Mouse (Mus musculus) hindbrain, postnatal 0 days (tissue): ENCODE data around the gene Rcan2. TPM values are rescaled to one million over a fixed set of nuclear protein-coding genes. Genes with fewer than 3 reads are reported as not detected.

Experiments used
- ATAC-seq: fragments of 200-750 bp; cut with Nextera tagmentation; 2 replicates; pipeline ENCODE4 v1.8.0; 2017; ENCODE audit warnings: mild to moderate bottlenecking, moderate TSS enrichment, moderate library complexity
- DNase-seq: peaks from one replicate; pipeline ENCODE4 v3.0.0-alpha.2; 2015; ENCODE audit warnings: low spot score
- H3K27ac ChIP-seq: fragments of 300-500 bp; sonication (generic); 2 replicates; pipeline ENCODE4 v1.5.1; 2014; ENCODE audit warnings: mild to moderate bottlenecking
- H3K27me3 ChIP-seq: fragments of 300-500 bp; sonication (generic); 2 replicates; pipeline ENCODE4 v1.6.1; 2014; ENCODE audit warnings: low read length, mixed read lengths; ENCODE audit not compliant: insufficient read depth
- H3K36me3 ChIP-seq: fragments of 300-500 bp; sonication (generic); 2 replicates; pipeline ENCODE4 v1.6.1; 2014; ENCODE audit warnings: low read length, mixed read lengths; ENCODE audit not compliant: insufficient read depth
- H3K4me1 ChIP-seq: fragments of 300-500 bp; sonication (generic); 2 replicates; pipeline ENCODE4 v1.6.1; 2014; ENCODE audit warnings: antibody characterized with exemption, low read length, mixed read lengths; ENCODE audit not compliant: insufficient read depth
- H3K4me2 ChIP-seq: fragments of 300-500 bp; sonication (generic); 2 replicates; pipeline ENCODE4 v1.6.1; 2014; ENCODE audit warnings: low read depth, mild to moderate bottlenecking, low read length, moderate library complexity, mixed read lengths
- H3K4me3 ChIP-seq: fragments of 300-500 bp; sonication (generic); 2 replicates; pipeline ENCODE4 v1.5.1; 2014; ENCODE audit warnings: low read length
- H3K9ac ChIP-seq: fragments of 300-500 bp; sonication (generic); replicated peaks from 2 replicates; pipeline ENCODE4 v1.6.1; 2014; ENCODE audit warnings: mild to moderate bottlenecking, low read length, moderate library complexity, mixed read lengths
- H3K9me3 ChIP-seq: fragments of 300-500 bp; sonication (generic); 2 replicates; pipeline ENCODE4 v1.6.1; 2016; ENCODE audit warnings: low read length, mixed read lengths
- CTCF ChIP-seq: IDR thresholded peaks from 2 replicates; pipeline ENCODE4 v1.5.1; 2016; ENCODE audit warnings: antibody characterized with exemption, control low read depth, low read depth
- WGBS: fragments of 180-500 bp; shearing (Covaris S2); extraction: QIAGEN DNeasy Blood & Tissue Kit; methylation state at CpG from one replicate; pipeline ENCODE4 v1.1.7; 2014; 5-methylcytosine and 5-hydroxymethylcytosine counted together
- polyA plus RNA-seq: library from polyadenylated mRNA; unstranded; fragments of >200 nt; fragmentation: Nextera tagmentation; extraction: Ambion mirVana; gene quantifications from 2 replicates; pipeline ENCODE4 v1.2.1, GENCODE M21; 2015
- total RNA-seq: library from RNA; depleted of rRNA; stranded (reverse); fragments of >200 nt; gene quantifications from 2 replicates; pipeline ENCODE4 v1.2.3, GENCODE M21; 2014

The Rcan2 gene
- total and polyA plus RNA-seq, 2 experiments from 2014 or later = 102 to 124 TPM

GRCm38 (mm10) chr17:43791751-43792150 is 9.4 kb upstream of the Rcan2 start:
- Histone ChIP-seq H3K27ac (no peak overlapping the region), H3K36me3 (no peaks in the 10 kb centered on the region), H3K4me1 (no peaks in the 10 kb centered on the region), H3K9ac (no peak overlapping the region), H3K9me3 (no peaks in the 10 kb centered on the region), H3K4me3 (no peak overlapping the region), H3K27me3 (no peaks in the 10 kb centered on the region), H3K4me2 (no peak overlapping the region)
- no peak for TF ChIP-seq CTCF
- WGBS = 90% methylated on average over 3 of the region's 3 CpGs
- ATAC-seq (no peak), DNase-seq (no peak)

DNA sequence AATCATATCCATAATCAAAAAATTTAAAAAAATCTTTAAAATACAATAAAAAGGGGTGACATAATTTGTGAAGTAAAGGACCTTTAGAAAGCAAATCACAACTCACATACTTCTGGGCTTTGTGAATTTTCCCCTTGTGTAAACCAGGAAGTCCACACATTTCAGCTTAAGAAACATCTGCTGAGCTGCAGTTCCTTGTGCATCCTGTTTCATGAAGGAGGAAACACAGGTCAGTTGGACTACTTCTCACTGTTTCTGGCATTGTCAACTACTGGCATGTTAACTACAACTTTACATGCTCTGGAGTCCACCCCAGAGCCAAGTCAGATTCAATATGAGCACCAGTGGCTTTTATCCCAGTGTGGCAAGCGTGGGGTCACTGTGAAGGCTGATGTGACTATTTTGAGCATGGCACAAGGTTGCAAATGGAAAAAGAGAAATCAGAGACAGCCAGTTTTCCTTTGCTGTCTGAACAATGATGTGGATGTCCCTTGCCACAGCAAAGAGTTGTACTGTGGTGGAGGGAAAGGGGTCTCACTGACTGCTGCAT is 6.3 kb upstream of the Rcan2 start:
- WGBS = 73% methylated on average over 1 of the region's 1 CpGs
- Histone ChIP-seq H3K36me3 (no peaks in the 10 kb centered on the region), H3K4me1 (no peaks in the 10 kb centered on the region), H3K27ac (no peak overlapping the region), H3K4me3 (no peak overlapping the region), H3K9ac (no peak overlapping the region), H3K27me3 (no peaks in the 10 kb centered on the region), H3K4me2 (no peak overlapping the region), H3K9me3 (no peaks in the 10 kb centered on the region)
- DNase-seq (no peak), ATAC-seq (no peak)
- no peak for TF ChIP-seq CTCF

DNA sequence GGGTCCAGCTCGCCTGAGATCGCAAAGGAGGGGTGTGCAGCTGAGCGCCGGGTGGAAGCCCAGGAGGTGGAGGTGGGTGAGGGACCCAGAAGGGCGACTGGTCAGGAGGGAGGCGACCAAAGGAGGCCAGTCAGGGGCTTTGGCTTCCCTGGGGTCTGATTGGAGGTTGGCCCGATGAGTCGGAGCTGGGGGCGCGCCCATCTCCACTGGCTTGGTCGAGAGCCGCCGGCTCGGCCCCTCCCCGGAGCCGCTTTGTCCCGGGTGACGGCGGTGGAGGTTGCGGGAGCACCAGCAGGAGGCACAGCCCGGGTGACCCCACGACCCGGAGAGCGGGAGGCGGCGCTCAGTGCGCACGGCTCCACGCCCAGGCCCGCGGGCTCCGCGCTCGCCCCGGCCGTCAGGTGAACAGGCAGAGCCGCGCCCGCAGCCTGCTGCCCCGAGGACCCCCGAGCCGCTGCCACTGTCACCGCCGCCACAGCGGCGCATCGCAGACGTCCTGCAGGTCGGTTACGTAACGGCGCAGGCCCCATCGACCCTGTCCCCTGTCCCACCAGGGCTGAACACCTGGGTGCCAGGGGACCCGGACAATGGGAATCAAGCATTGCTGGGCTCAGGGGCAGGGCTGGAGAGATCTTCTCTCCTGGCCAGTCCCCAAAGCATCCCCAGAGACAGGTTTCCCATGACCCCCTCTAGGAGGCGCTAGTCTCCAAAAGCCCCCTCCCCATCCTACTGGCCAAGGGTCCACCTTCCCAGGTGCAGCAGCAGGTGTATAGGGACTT is 633 bp downstream of the Rcan2 start:
- TF ChIP-seq CTCF = peak; percentile 60
- H3K27me3 ChIP-seq = no peaks in the 10 kb centered on the region
- H3K9me3 ChIP-seq = no peaks in the 10 kb centered on the region
- DNase-seq = peak; percentile 71
- peak; percentile 91 for ATAC-seq
- under 1% methylated on average over 47 of the region's 55 CpGs for WGBS
- H3K36me3 ChIP-seq = no peaks in the 10 kb centered on the region
- 0 out of 2 replicates have a peak, but pooled peaks cover 3% of the 10 kb centered on the region for H3K4me1 ChIP-seq
- H3K4me2 ChIP-seq = peak overlapping the region; percentile 77
- peak overlapping the region; percentile 85 for H3K9ac ChIP-seq
- peak overlapping the region; percentile 68 for H3K27ac ChIP-seq
- H3K4me3 ChIP-seq = peak overlapping the region; percentile 72

- DNase-seq = no peak
- 56% methylated on average over 11 of the region's 11 CpGs for WGBS
- peak overlapping the region; percentile 85 for H3K9ac ChIP-seq
- no peak for ATAC-seq
- no peak overlapping the region for H3K27ac ChIP-seq
- no peaks in the 10 kb centered on the region for H3K36me3 ChIP-seq
- peak overlapping the region; percentile 77 for H3K4me2 ChIP-seq
- H3K4me3 ChIP-seq = peak overlapping the region; percentile 72
- H3K27me3 ChIP-seq = no peaks in the 10 kb centered on the region
- no peaks in the 10 kb centered on the region for H3K9me3 ChIP-seq
- H3K4me1 ChIP-seq = 0 out of 2 replicates have a peak, but pooled peaks cover 3% of the 10 kb centered on the region
- no peak for TF ChIP-seq CTCF
Observed at GRCm38 (mm10) chr17:43802414-43802813, 1.3 kb downstream of the Rcan2 start.

GRCm38 (mm10) chr17:43803111-43803510 is 2.0 kb downstream of the Rcan2 start:
- Histone ChIP-seq H3K36me3 (no peaks in the 10 kb centered on the region), H3K4me2 (peak overlapping the region; percentile 77; the same call in 1 of the 2 replicates), H3K9ac (no peak overlapping the region), H3K9me3 (no peaks in the 10 kb centered on the region), H3K27me3 (no peaks in the 10 kb centered on the region), H3K4me1 (0 out of 2 replicates have a peak, but pooled peaks cover 3% of the 10 kb centered on the region), H3K27ac (no peak overlapping the region), H3K4me3 (no peak overlapping the region)
- TF ChIP-seq CTCF = no peak
- no peak for ATAC-seq
- WGBS = 75% methylated on average over 2 of the region's 2 CpGs
- DNase-seq = no peak

DNA sequence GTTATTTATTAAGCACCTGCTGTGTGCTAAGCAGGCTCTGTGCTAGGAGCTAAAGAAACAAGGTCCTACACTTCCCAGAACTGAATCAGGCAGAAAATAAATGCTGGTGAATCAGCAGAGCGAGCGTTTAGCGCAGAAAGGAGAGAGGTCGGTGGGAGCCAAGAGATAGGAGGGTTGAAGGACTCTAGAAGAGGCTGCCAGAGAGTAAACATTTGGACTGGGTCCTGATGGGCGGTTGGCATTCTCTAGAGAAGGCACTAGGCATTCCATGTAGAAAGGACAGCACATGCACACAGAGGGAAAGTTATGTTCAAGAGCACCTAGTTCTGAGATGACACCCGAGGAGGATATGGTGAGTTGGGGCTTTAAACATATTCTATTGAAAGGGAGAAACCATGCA is 2.6 kb downstream of the Rcan2 start:
- Histone ChIP-seq H3K9ac (no peak overlapping the region), H3K4me3 (no peak overlapping the region), H3K36me3 (no peaks in the 10 kb centered on the region), H3K27ac (no peak overlapping the region), H3K4me1 (0 out of 2 replicates have a peak, but pooled peaks cover 3% of the 10 kb centered on the region), H3K9me3 (no peaks in the 10 kb centered on the region), H3K4me2 (no peak overlapping the region), H3K27me3 (no peaks in the 10 kb centered on the region)
- ATAC-seq = no peak
- whole genome bisulfite sequencing = 79% methylated on average over 6 of the region's 6 CpGs
- DNase-seq = no peak
- TF ChIP-seq CTCF = no peak

DNA sequence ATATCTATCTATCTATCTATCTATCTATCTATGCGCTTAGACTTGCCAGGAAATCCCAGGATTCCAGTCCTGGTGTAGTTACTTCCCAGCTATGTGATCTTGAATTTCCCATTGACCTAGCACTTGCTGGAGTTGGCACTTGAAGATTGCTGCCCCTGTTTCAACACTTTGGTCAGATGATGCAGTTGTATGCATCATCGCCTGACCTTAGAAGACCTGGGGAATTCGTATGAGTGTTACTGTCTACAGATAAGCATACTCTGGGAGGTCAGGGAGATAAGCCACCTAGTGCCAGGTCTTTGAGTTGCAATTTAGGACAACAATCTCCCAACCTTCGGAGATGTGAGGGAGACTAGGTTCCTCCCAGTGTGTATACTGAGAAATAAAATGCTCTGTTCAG is 5.7 kb downstream of the Rcan2 start:
- Histone ChIP-seq H3K4me3 (no peak overlapping the region), H3K4me1 (0 out of 2 replicates have a peak, but pooled peaks cover 3% of the 10 kb centered on the region), H3K27ac (no peak overlapping the region), H3K9ac (no peak overlapping the region), H3K4me2 (no peak overlapping the region), H3K9me3 (no peaks in the 10 kb centered on the region), H3K27me3 (no peaks in the 10 kb centered on the region), H3K36me3 (no peaks in the 10 kb centered on the region)
- peak; percentile 15; the same call in 1 of the 2 replicates for TF ChIP-seq CTCF
- DNase-seq (no peak), ATAC-seq (no peak)
- 74% methylated on average over 4 of the region's 4 CpGs for WGBS
